Comparison of ENCODE assay signal across 17 mouse cellular contexts in the genomic region with DNA sequence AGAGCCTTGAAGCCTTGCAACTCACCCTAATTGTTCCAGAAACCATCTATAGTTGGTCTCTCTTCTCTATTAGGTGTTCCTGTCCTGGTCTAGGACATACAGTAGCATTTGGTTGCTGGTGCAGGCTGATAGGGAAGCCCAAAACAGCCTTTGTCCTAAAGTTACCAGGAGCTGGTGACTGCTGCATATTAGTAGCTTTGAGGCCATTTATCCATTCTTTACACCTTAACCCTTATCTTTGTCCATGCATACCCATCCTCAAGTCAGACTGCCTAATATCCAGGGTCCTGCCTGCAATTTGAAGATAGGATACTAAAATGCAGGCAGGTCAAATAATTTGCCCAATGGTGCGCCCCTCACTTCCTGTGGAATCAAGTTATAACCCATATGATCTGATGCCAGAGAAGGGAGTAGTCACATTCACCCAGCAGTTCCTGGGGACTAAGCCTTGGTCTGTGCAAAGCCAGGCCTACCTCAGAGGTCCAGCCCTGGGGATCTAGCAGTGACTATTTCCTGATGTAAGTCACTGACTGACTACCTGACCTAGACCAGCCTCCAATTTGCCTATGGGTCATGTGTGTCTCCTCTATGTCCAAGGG. TPM values are rescaled to one million over a fixed set of nuclear protein-coding genes. Genes with fewer than 3 reads are reported as not detected.
DNase-seq lines count a peak whose midpoint lies in the region; ATAC-seq and TF ChIP-seq lines count a peak whose summit lies in the region.
"Had no signal": no experiment of that assay in that cellular context is flagged by ENCODE, and none has a peak within 500 bp of the region (broad histone marks: within the 10 kb centered on the region; RNA-seq: fewer than 3 reads in every experiment).

No protein-coding gene starts in this region.

- H3K9me3 ChIP-seq in heart, embryonic 11.5 days (replicated peaks; ENCODE audit: control insufficient read depth, low read length), result no peaks in the 10 kb centered on the region
- H3K9me3 ChIP-seq in lung, embryonic 14.5 days (ENCODE audit: low read depth, low read length), result no peaks in the 10 kb centered on the region
- no peaks in the 10 kb centered on the region for H3K9me3 ChIP-seq in intestine, embryonic 16.5 days (ENCODE audit: control insufficient read depth, low read length)
- H3K9me3 ChIP-seq in stomach, embryonic 14.5 days (ENCODE audit: control insufficient read depth, low read depth, low read length), result no peaks in the 10 kb centered on the region
- H3K9me3 ChIP-seq: forebrain, embryonic 13.5 days had no signal

- H3K4me1 ChIP-seq in heart, embryonic 11.5 days (ENCODE audit: control insufficient read depth, insufficient read depth, low read length), result peaks cover 2% of the 10 kb centered on the region; the same call in 1 of the 2 replicates
- H3K4me1 ChIP-seq in lung, embryonic 14.5 days (ENCODE audit: insufficient read depth), result peaks cover 8% of the 10 kb centered on the region
- peaks cover 3% of the 10 kb centered on the region; the same call in 1 of the 2 replicates for H3K4me1 ChIP-seq in intestine, embryonic 16.5 days (ENCODE audit: control insufficient read depth, insufficient read depth, low read length)
- H3K4me1 ChIP-seq in stomach, embryonic 14.5 days (ENCODE audit: control insufficient read depth, insufficient read depth, low read length), result 0 out of 2 replicates have a peak, but pooled peaks cover 3% of the 10 kb centered on the region
- H3K4me1 ChIP-seq: forebrain, embryonic 13.5 days had no signal

- H3K9ac ChIP-seq in heart, embryonic 11.5 days (ENCODE audit: low read depth, low read length), result no peak overlapping the region
- no peak overlapping the region for H3K9ac ChIP-seq in lung, embryonic 14.5 days
- no peak overlapping the region for H3K9ac ChIP-seq in intestine, embryonic 16.5 days (ENCODE audit: low read depth, low read length)
- H3K9ac ChIP-seq in stomach, embryonic 14.5 days (replicated peaks; ENCODE audit: low read depth, low read length), result no peak overlapping the region
- H3K9ac ChIP-seq: forebrain, embryonic 13.5 days had no signal

- H3K27ac ChIP-seq in heart, embryonic 11.5 days (ENCODE audit: low read depth, low read length), result peak overlapping the region; percentile 74
- H3K27ac ChIP-seq in lung, embryonic 14.5 days (ENCODE audit: low read depth), result peak overlapping the region; percentile 84
- peak overlapping the region; percentile 43 for H3K27ac ChIP-seq in intestine, embryonic 16.5 days (ENCODE audit: low read length)
- H3K27ac ChIP-seq in stomach, embryonic 14.5 days (ENCODE audit: low read length), result peak overlapping the region; percentile 61; the same call in 1 of the 2 replicates
- H3K27ac ChIP-seq: forebrain, embryonic 13.5 days; left cerebral cortex, adult 2 months; macrophage had no signal

- 75% methylated on average over 1 of the region's 1 CpGs for WGBS in heart, embryonic 11.5 days (ENCODE audit: insufficient replicate concordance)
- WGBS in lung, embryonic 14.5 days, result 85% methylated on average over 1 of the region's 1 CpGs
- 92% methylated on average over 1 of the region's 1 CpGs for WGBS in intestine, embryonic 16.5 days
- WGBS in stomach, embryonic 14.5 days, result 91% methylated on average over 1 of the region's 1 CpGs

- peaks cover 11% of the 10 kb centered on the region for H3K27me3 ChIP-seq in heart, embryonic 11.5 days (ENCODE audit: control insufficient read depth, insufficient read depth, low read length)
- H3K27me3 ChIP-seq in lung, embryonic 14.5 days (ENCODE audit: insufficient read depth, low read length), result no peaks in the 10 kb centered on the region
- peaks cover 5% of the 10 kb centered on the region; the same call in 1 of the 2 replicates for H3K27me3 ChIP-seq in intestine, embryonic 16.5 days (replicated peaks; ENCODE audit: control insufficient read depth, insufficient read depth, low read length)
- no peaks in the 10 kb centered on the region for H3K27me3 ChIP-seq in stomach, embryonic 14.5 days (ENCODE audit: control insufficient read depth, insufficient read depth, low read length)
- H3K27me3 ChIP-seq: forebrain, embryonic 13.5 days had no signal

- TF ChIP-seq CTCF in lung, embryonic 14.5 days (IDR thresholded peaks at IDR 0.05; ENCODE audit: low read depth), result no peak

- no peak for DNase-seq in heart, adult 8-10 months (ENCODE audit: low spot score)
- DNase-seq in lung, embryonic 14.5 days, result no peak
- no peak for DNase-seq in lung, postnatal 4 days
- DNase-seq in embryo, embryonic 11 days, result no peak
- DNase-seq in gastrocnemius, postnatal 10 days, result no peak
- DNase-seq: B cell, adult 2 months; right cerebral cortex, postnatal 4 days had no signal

- H3K4me2 ChIP-seq in heart, embryonic 11.5 days, result no peak overlapping the region
- no peak overlapping the region for H3K4me2 ChIP-seq in lung, embryonic 14.5 days
- no peak overlapping the region for H3K4me2 ChIP-seq in intestine, embryonic 16.5 days (ENCODE audit: low read depth, low read length)
- no peak overlapping the region for H3K4me2 ChIP-seq in stomach, embryonic 14.5 days (replicated peaks; ENCODE audit: low read depth, low read length)
- H3K4me2 ChIP-seq: forebrain, embryonic 13.5 days had no signal

- H3K4me3 ChIP-seq in heart, embryonic 11.5 days (ENCODE audit: low read depth, low read length), result no peak overlapping the region
- no peak overlapping the region for H3K4me3 ChIP-seq in lung, embryonic 14.5 days (ENCODE audit: low read depth, low read length)
- no peak overlapping the region for H3K4me3 ChIP-seq in intestine, embryonic 16.5 days (ENCODE audit: low read length)
- H3K4me3 ChIP-seq in stomach, embryonic 14.5 days (ENCODE audit: low read depth, low read length), result no peak overlapping the region
- H3K4me3 ChIP-seq: forebrain, embryonic 13.5 days; left cerebral cortex, adult 2 months had no signal

- no peaks in the 10 kb centered on the region for H3K36me3 ChIP-seq in heart, embryonic 11.5 days (ENCODE audit: control insufficient read depth, insufficient read depth, low read length)
- H3K36me3 ChIP-seq in lung, embryonic 14.5 days (ENCODE audit: insufficient read depth), result no peaks in the 10 kb centered on the region
- no peaks in the 10 kb centered on the region for H3K36me3 ChIP-seq in intestine, embryonic 16.5 days (ENCODE audit: control insufficient read depth, insufficient read depth, low read length)
- no peaks in the 10 kb centered on the region for H3K36me3 ChIP-seq in stomach, embryonic 14.5 days (ENCODE audit: control insufficient read depth, insufficient read depth, low read length)

- no peak for ATAC-seq in heart, embryonic 11.5 days (replicated peaks; ENCODE audit: insufficient number of reproducible peaks, low FRiP score, low TSS enrichment)
- no peak for ATAC-seq in lung, embryonic 14.5 days (ENCODE audit: insufficient read depth)
- ATAC-seq in intestine, embryonic 16.5 days, result no peak
- no peak for ATAC-seq in stomach, embryonic 14.5 days (ENCODE audit: insufficient number of reproducible peaks, insufficient read depth, low FRiP score, low read depth)
- ATAC-seq: forebrain, embryonic 13.5 days; inflammation-experienced regulatory T-cells, adult 6 months had no signal

RNA-seq across cellular contexts. Expression of gene Bgn, which starts 7.6 kb away (rescaled TPM):
- polyA plus RNA-seq in heart, embryonic 11.5 days (2014; fragmentation: Nextera tagmentation; extraction: Ambion mirVana), result 59.2 and 68.0 TPM in 2 replicates
- 100 to 1,000 TPM; 152 to 198 (median 182) TPM for total RNA-seq in heart, adult 8-10 months (2022)
- polyA plus RNA-seq in lung, embryonic 14.5 days (2014; fragmentation: Nextera tagmentation; extraction: Ambion mirVana), result 192 and 196 TPM in 2 replicates
- 48.1 and 54.3 TPM in 2 replicates for polyA plus RNA-seq in intestine, embryonic 16.5 days (2015; fragmentation: Nextera tagmentation; extraction: Ambion mirVana)
- polyA plus RNA-seq in stomach, embryonic 14.5 days (2014; fragmentation: Nextera tagmentation; extraction: Ambion mirVana), result 95.7 and 104 TPM in 2 replicates
- 100 to 1,000 TPM; 303 to 408 TPM for total RNA-seq in gastrocnemius, postnatal 10 days (2021)
- total RNA-seq: MEL; monocyte, adult 5-6 weeks had no signal

RNA-seq across cellular contexts. Expression of gene Haus7, which starts 16.9 kb away (rescaled TPM):
- polyA plus RNA-seq in heart, embryonic 11.5 days (2014; fragmentation: Nextera tagmentation; extraction: Ambion mirVana), result 72.7 and 82.8 TPM in 2 replicates
- total RNA-seq in heart, adult 8-10 months (2022), result 1 to 10 TPM; 5.0 to 6.3 (median 5.4) TPM
- polyA plus RNA-seq in lung, embryonic 14.5 days (2014; fragmentation: Nextera tagmentation; extraction: Ambion mirVana), result 68.8 and 76.3 TPM in 2 replicates
- 47.5 and 60.3 TPM in 2 replicates for polyA plus RNA-seq in intestine, embryonic 16.5 days (2015; fragmentation: Nextera tagmentation; extraction: Ambion mirVana)
- polyA plus RNA-seq in stomach, embryonic 14.5 days (2014; fragmentation: Nextera tagmentation; extraction: Ambion mirVana), result 50.1 and 57.5 TPM in 2 replicates
- total RNA-seq in gastrocnemius, postnatal 10 days (2021), result 10 to 100 TPM; 21.2 to 25.1 TPM

RNA-seq across cellular contexts. Expression of gene Atp2b3, which starts 27.1 kb away (rescaled TPM):
- 0.10 and 0.25 TPM in 2 replicates for polyA plus RNA-seq in heart, embryonic 11.5 days (2014; fragmentation: Nextera tagmentation; extraction: Ambion mirVana)
- under 1 TPM; 0.16 to 0.53 (median 0.21) TPM for total RNA-seq in heart, adult 8-10 months (2022)
- 0.05 TPM in 1 of 2 replicates, not detected in the other for polyA plus RNA-seq in lung, embryonic 14.5 days (2014; fragmentation: Nextera tagmentation; extraction: Ambion mirVana)
- 0.18 and 0.32 TPM in 2 replicates for polyA plus RNA-seq in intestine, embryonic 16.5 days (2015; fragmentation: Nextera tagmentation; extraction: Ambion mirVana)
- polyA plus RNA-seq in stomach, embryonic 14.5 days (2014; fragmentation: Nextera tagmentation; extraction: Ambion mirVana), result 0.36 and 0.38 TPM in 2 replicates
- total RNA-seq in gastrocnemius, postnatal 10 days (2021), result 1 to 10 TPM; 7.8 to 8.4 TPM
- total RNA-seq: MEL; monocyte, adult 5-6 weeks had no signal
- polyA plus RNA-seq: inflammation-experienced regulatory T-cells, adult 6 months had no signal

RNA-seq across cellular contexts. Expression of gene Trex2, which starts 40.6 kb away (rescaled TPM):
- not detected in 2 replicates for polyA plus RNA-seq in heart, embryonic 11.5 days (2014; fragmentation: Nextera tagmentation; extraction: Ambion mirVana)
- total RNA-seq in heart, adult 8-10 months (2022), result not detected
- polyA plus RNA-seq in lung, embryonic 14.5 days (2014; fragmentation: Nextera tagmentation; extraction: Ambion mirVana), result 0.18 TPM in 1 of 2 replicates, not detected in the other
- polyA plus RNA-seq in intestine, embryonic 16.5 days (2015; fragmentation: Nextera tagmentation; extraction: Ambion mirVana), result not detected in 2 replicates
- polyA plus RNA-seq in stomach, embryonic 14.5 days (2014; fragmentation: Nextera tagmentation; extraction: Ambion mirVana), result 0.25 TPM in 1 of 2 replicates, not detected in the other
- total RNA-seq in gastrocnemius, postnatal 10 days (2021), result not detected
- total RNA-seq: gastrocnemius, postnatal 25 days; left cerebral cortex, adult 2 months; MEL; monocyte, adult 5-6 weeks had no signal
- polyA plus RNA-seq: forebrain, embryonic 13.5 days; inflammation-experienced regulatory T-cells, adult 6 months; macrophage had no signal
